Mouse (Mus musculus): ENCODE measurements around the gene Smtn. TPM values are rescaled to one million over a fixed set of nuclear protein-coding genes. Genes with fewer than 3 reads are reported as not detected.

Gene Smtn
- total RNA-seq, 2 experiments from 2014 or later, result 79.9 to 89.7 TPM

DNA sequence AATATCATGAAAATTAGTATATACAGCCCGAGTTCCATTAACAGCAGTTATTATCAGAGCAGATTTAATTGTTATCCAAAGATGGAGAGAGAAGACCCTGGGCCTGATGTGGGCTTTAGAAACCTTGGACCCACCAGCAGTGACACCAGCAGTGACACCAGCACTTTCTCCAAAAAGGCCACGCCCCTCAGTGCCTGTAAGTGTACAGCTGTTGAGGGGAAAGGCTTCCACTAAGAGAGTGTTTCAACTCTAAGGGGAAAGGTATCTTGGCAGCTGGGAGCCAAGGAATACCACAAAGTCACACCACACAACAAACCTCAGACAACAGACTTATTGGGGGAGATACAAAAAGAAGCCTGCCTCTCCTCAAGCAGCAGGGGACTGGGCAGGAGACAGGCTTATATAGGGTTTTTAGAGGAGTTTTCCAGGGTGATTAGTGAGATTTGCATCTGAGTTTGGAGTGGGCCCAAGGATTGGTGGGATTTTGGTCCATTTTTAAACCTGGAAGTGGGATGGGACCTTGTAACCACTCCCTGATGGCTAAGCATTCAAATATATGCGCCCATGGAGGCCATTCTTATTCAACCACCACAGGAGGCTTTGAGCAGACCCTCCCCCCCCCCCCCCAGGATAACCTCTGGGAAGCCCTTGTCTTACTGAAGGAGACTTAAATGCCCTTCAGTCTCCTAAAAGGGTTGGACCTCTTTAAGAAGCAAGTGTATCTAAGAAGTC, 8.3 kb upstream of the Smtn start:
- DNase-seq (ENCODE audit: low spot score), result no peak

DNA sequence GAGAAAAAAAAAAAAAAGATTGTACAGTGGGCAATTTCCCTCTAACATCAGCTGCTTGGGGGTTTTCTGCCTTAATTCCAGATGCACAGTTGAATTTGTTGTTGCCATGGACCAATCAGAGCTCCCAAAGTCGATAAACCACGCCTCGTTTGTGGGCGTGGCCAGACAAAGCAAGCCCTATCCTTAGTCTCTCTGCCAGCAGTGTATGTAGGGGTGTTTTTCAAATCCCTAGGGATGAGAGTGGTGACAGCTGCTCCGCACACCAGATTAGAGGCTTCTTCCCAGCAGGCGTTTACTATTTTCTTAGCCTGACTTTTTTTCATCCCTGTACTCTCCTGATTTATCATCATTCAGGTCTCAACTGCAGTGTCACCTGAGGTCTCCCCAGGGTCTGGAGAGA, 7.6 kb upstream of the Smtn start:
- no peak for DNase-seq (ENCODE audit: low spot score)

DNA sequence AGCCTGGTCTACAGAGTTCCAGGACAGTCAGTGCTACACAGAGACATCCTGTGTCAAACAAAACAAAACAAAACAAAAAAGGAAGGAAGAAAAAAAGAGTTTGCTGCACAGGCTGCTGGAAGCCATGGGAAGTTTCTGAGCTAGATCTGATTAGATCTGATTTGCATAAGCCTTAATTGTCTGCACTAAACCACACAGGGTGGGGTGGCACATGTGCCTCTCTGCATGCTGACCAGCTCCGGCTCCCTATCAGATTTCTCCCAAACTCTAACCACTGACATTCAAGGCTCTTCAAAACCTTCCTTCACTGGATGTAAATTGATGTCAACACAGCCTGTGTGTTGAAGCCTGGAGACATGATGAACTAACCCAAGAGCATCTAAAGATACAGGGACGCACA, 6.6 kb upstream of the Smtn start:
- no peak for DNase-seq (ENCODE audit: low spot score)

DNA sequence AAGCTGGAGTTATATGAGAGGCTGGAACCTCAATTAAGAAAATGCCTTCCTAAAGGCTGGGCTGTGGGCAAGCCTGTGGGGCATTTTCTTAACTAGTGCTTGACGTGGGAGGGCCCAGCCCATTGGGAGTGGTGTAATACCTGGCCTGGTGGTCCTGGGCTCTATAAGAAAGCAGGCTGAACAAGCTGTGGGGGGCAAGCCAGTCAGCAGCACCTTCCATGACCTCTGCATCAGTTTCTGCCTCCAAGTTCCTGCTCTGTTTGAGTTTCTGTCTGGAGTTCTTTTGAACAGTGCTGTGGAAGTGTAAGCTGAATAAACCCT, 5.8 kb upstream of the Smtn start:
- DNase-seq (ENCODE audit: low spot score), result no peak

GRCm38 (mm10) chr11:3545531-3546241, 5.3 kb upstream of the Smtn start:
- DNase-seq (ENCODE audit: low spot score), result no peak

DNA sequence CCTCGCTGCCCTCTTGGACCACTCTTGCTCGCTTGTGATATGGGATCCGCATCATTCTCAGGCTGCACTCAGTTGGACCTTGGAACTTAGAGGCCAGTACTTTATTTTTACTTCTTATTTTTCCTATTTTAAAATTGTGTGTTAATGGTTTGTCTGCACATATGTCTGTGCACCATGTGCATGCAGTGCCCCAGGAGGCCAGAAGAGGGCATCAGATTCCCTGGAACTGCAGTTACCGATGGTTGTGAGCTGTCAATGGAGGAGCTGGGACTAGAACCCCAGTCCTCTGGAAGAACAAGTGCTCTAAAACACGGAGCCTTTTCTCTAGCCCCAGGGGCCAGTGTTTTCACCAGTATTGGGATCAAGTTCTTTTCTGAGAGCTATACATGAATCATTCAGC, 4.0 kb upstream of the Smtn start:
- DNase-seq (ENCODE audit: low spot score), result no peak

GRCm38 (mm10) chr11:3543001-3543400, 2.6 kb upstream of the Smtn start:
- DNase-seq (ENCODE audit: low spot score), result peak; percentile 83

GRCm38 (mm10) chr11:3541932-3542331, 1.5 kb upstream of the Smtn start:
- no peak for DNase-seq (ENCODE audit: low spot score)

- no peak for DNase-seq (ENCODE audit: low spot score)
Measured at GRCm38 (mm10) chr11:3539826-3540196, 601 bp downstream of the Smtn start.

DNA sequence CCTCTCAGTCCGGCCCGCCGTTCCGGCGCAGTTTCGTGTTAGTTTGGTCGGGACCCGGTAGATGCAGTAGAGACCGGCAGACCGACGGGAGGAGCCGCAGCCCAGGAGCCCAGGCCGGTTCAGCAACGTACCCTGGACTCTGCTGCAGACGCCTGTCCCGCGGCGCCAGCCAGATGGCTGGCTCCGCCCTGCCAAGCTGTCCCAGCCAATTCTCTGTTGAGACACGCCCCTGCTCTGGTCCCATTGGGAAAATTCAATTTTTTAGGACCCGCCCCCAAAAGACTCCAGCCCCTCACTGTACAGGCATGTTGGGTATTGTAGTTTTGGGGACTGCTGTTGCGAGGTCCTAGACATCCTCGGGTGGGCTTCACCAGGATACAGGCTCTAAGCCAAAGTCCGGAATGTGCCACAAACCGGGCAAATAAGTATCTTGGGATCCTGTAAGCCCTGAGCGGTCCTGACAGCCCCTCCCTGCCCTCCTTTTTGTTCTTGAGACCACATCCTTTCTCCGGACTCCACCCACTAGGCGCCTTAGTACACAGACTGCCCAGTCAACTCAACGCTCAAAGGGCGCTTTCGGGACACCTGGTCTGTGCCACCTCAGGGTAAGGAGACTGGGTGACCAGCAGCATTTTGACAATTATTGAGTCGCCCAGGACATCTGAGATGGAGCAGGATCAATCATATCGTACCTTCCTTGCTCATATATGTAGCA, 1.1 kb downstream of the Smtn start:
- peak; percentile 96 for DNase-seq (ENCODE audit: low spot score)

DNA sequence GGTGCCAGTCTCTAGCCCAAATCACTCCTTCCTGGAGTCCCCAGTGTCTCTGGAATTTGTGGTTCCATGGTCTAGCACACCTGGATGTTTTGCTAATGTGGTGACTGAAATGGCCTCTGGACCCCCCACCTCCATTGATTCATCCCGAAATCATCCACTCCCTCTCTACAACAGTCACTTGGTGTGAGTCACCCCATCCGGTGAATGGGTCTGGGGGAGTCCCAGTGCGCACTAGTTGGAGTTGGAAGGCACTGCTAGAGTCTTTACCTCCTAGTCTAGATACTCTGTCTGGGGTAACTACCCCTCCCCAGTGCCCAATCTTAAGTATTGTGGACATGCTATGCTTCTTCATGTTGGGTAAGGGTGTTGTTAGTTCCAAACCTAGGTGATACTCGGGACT, 2.1 kb downstream of the Smtn start:
- no peak for DNase-seq (ENCODE audit: low spot score)

- DNase-seq (ENCODE audit: low spot score), result no peak
Measured at GRCm38 (mm10) chr11:3537711-3538110, 2.7 kb downstream of the Smtn start.

- no peak for DNase-seq (ENCODE audit: low spot score)
Measured at GRCm38 (mm10) chr11:3536745-3537333, 3.6 kb downstream of the Smtn start.

DNA sequence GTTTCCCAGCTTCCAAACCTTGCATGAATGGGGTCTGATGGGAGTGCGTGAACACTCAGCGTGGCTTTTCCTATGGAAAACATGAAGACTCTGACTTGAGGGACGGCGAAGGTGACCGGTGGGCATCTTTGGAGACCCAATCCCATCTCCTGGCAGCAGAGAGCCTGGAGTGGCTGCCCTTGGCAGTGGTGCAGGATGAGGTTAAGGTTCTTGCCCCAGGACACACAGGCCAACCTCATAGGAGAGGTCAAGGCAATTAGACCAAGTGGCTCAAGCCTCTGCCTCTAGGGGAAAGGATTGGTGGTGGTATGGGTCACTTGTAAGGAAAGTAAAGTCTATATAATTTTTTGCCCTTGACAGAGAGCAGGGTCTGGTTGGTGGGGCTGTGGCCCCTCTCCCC, 4.3 kb downstream of the Smtn start:
- DNase-seq (ENCODE audit: low spot score), result no peak

GRCm38 (mm10) chr11:3535406-3535986, 4.9 kb downstream of the Smtn start:
- DNase-seq (ENCODE audit: low spot score), result peak; percentile 96

- peak; percentile 41 for DNase-seq (ENCODE audit: low spot score)
Measured at GRCm38 (mm10) chr11:3534956-3535355, 5.5 kb downstream of the Smtn start.

GRCm38 (mm10) chr11:3533406-3533932, 6.9 kb downstream of the Smtn start:
- DNase-seq (ENCODE audit: low spot score), result no peak

DNA sequence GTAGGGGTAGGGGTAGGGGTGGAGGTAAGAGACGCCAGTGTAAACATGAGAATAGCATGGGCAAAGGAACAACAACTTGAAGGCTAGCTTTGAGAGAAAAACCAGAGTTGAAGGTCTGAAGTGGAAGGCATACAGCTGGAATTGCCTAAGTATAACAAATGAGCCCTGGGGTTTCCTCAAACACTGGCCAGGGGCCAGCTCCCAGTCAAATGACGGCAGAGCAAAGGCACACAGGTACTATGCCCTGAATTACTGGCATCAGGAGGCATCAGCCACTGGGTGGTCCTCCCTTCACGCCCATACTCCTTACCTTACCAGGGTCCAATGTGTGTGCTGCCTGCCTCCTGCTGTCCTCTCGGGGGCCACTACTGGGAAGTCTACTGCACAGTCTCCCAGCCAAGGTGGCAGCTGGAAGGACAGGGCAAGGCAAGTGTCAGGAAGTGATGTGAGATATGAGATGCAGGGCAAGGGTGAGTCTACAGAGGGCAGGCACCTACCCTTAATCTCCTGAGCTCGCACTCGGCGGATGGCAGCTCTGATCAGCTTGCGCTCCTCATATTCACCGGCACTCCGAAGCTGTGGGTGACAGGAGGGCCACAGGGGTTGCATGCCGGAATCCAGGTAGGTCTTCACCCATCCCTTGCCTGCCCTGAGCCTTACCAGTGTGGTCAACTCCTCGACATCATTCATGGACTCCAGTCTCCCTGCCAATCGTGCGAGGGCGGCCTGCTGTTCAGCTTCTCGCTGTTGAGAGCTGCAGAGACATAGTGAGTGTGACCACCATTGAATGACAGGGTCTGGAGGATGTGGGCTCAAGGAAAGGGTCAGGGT, 8.1 kb downstream of the Smtn start:
- no peak for DNase-seq (ENCODE audit: low spot score)

DNA sequence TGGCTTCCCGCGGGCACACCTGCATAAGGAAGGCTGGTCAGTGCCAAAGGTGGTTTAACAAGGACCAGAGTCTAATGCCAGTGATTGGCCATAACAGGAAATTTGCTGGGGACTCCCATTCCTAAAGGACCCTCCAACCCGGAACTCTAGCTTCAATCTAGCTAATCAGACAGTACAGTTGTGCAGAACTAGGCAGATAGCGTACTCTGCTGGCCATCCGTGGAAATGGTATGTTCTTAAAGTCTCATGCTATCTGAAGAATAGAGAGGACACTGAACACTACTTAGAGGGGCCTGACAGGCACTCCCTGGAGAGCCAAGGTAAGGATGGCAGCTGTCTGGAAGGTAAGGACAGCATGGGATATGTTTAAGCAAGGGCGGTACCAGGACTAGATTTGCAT, 8.8 kb downstream of the Smtn start:
- no peak for DNase-seq (ENCODE audit: low spot score)

GRCm38 (mm10) chr11:3530731-3531130, 9.7 kb downstream of the Smtn start:
- no peak for DNase-seq (ENCODE audit: low spot score)
